Mouse (Mus musculus): Measurements from ENCODE around the gene Ift74. TPM values are rescaled to one million over a fixed set of nuclear protein-coding genes. Genes with fewer than 3 reads are reported as not detected.

Ift74 gene
- total and polyA plus RNA-seq, 3 experiments, result 10.2 to 12.3 TPM; not detected in 1

DNA sequence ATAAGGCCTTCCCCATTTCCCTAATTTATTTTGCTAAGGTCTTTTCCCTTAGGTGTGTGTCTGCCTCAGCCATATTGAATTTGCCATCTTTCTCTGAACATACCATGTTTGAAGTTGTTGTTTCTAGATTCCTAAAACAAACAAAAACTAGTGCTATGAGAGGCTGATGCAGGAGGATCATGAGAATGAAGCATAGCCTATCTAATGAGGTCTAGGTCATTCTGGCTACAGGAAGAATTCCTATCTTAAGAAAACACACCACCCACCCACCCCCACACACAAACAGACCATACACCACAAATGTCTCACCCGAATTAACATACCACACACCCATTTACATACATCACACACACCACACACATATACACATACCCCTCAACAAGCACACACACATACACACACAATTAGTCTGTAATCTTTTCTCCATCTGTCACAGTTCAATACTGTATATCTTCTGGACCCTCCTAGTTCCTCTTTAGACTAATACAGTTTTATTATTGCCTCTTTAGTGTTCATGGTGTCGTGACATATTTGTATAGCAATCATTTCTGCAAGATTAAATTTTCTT lies 9.8 kb upstream of the Ift74 start (continued):
- no peak for TF ChIP-seq NRF1 (IDR thresholded peaks at IDR 0.05; ENCODE audit: insufficient read depth, low read depth, low read length, poor library complexity, severe bottlenecking)
- TF ChIP-seq RAD21 (IDR thresholded peaks at IDR 0.05; ENCODE audit: low read depth, low read length), result no peak
- no peak for TF ChIP-seq GABPA (IDR thresholded peaks at IDR 0.05; ENCODE audit: low read depth, low read length)
- TF ChIP-seq POLR2AphosphoS2 (IDR thresholded peaks at IDR 0.05; ENCODE audit: low read length), result no peak
- TF ChIP-seq MEF2A (IDR thresholded peaks at IDR 0.05; ENCODE audit: extremely low read depth, insufficient replicate concordance, low read depth, low read length, poor library complexity, severe bottlenecking), result no peak
- TF ChIP-seq MYC (IDR thresholded peaks at IDR 0.05; ENCODE audit: low read depth, low read length), result no peak

DNA sequence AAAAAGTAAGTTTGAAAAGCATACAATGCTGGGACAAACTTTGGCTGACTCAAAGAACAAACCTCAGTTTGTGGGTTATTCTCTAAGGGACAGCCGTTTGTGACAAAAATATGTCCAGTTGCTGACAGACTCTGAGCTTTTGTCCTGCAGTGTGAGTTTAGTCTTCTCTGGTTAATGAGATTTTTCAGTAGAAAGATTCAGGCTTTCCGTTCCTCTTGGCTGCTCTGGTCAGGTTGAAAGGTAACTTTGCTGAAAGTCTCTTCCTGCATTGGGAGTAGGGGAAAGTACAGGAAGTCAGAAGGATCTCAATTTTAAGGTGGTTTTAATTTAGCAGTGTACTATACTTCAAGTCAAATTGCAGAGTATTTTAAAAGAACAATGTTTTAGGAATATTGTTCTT lies 8.7 kb upstream of the Ift74 start:
- Histone ChIP-seq H3K4me3 (ENCODE audit: control insufficient read depth in 1 of 2, insufficient read depth in 1 of 2, low read depth in 2 of 2, low read length in 2 of 2) (no peak overlapping the region), H3K9me3 (replicated peaks; ENCODE audit: insufficient read depth, low read length) (no peaks in the 10 kb centered on the region), H3K4me1 (ENCODE audit: control insufficient read depth in 1 of 2, insufficient read depth in 2 of 2, low read length in 2 of 2) (peaks cover 4 to 12% of the 10 kb centered on the region in 2 experiments), H3K27me3 (ENCODE audit: control insufficient read depth in 1 of 2, insufficient read depth in 2 of 2, low read length in 2 of 2) (no peaks in the 10 kb centered on the region), H3K9ac (ENCODE audit: control insufficient read depth, low read depth, low read length, poor library complexity, severe bottlenecking) (no peak overlapping the region), H3K36me3 (ENCODE audit: control insufficient read depth in 1 of 2, insufficient read depth in 2 of 2, low read length in 2 of 2) (peaks cover 0 to 24% of the 10 kb centered on the region in 2 experiments; a peak in 3 of 4 replicates), H3K79me2 (ENCODE audit: control insufficient read depth, insufficient read depth, low read length, poor library complexity) (peaks cover 23% of the 10 kb centered on the region), H3K27ac (ENCODE audit: control insufficient read depth, low read depth, low read length) (no peak overlapping the region)
- DNase-seq (ENCODE audit: low read depth, low spot score), result no peak
- TF ChIP-seq POLR2AphosphoS5 (IDR thresholded peaks at IDR 0.05; ENCODE audit: borderline replicate concordance, low read depth, low read length) (no peak), TCF12 (IDR thresholded peaks at IDR 0.05; ENCODE audit: low read depth, low read length) (no peak), MXI1 (IDR thresholded peaks at IDR 0.05; ENCODE audit: low read depth, low read length) (no peak), SIN3A (IDR thresholded peaks at IDR 0.05; ENCODE audit: low read length) (no peak), EP300 (IDR thresholded peaks at IDR 0.05; ENCODE audit: low read depth in 1 of 2, low read length in 2 of 2) (no peak)

DNA sequence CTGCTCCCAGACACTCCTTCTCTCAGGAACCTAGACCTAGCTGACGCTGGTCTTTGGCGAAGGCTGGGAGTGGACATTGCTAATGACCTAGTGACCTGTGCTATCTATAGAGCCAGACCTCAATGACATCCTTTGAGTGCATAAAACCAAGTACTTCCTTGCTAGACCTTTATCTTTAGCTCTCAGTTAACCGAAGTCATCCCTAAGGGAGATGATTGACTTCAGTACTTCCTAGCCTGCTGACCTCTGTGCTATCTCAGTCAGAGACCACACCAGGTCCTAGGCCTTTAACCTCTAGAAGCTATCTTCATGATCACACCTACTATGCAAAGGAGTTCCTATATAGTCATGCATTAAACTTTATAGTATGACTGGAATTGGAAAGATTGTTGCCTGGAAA lies 4.0 kb upstream of the Ift74 start:
- no peak for DNase-seq (ENCODE audit: low read depth, low spot score)
- Histone ChIP-seq H3K9me3 (replicated peaks; ENCODE audit: insufficient read depth, low read length) (no peaks in the 10 kb centered on the region), H3K79me2 (ENCODE audit: control insufficient read depth, insufficient read depth, low read length, poor library complexity) (no peaks in the 10 kb centered on the region), H3K36me3 (ENCODE audit: control insufficient read depth in 1 of 2, insufficient read depth in 2 of 2, low read length in 2 of 2) (peaks cover 0 to 10% of the 10 kb centered on the region in 2 experiments; a peak in 2 of 4 replicates), H3K4me1 (ENCODE audit: control insufficient read depth in 1 of 2, insufficient read depth in 2 of 2, low read length in 2 of 2) (peaks cover 0 to 3% of the 10 kb centered on the region in 2 experiments; a peak in 3 of 4 replicates), H3K27ac (ENCODE audit: control insufficient read depth, low read depth, low read length) (no peak overlapping the region), H3K9ac (ENCODE audit: control insufficient read depth, low read depth, low read length, poor library complexity, severe bottlenecking) (no peak overlapping the region), H3K27me3 (ENCODE audit: control insufficient read depth in 1 of 2, insufficient read depth in 2 of 2, low read length in 2 of 2) (no peaks in the 10 kb centered on the region), H3K4me3 (ENCODE audit: control insufficient read depth in 1 of 2, insufficient read depth in 1 of 2, low read depth in 2 of 2, low read length in 2 of 2) (no peak overlapping the region)
- TF ChIP-seq NRF1 (IDR thresholded peaks at IDR 0.05; ENCODE audit: insufficient read depth, low read depth, low read length, poor library complexity, severe bottlenecking) (no peak), SIN3A (IDR thresholded peaks at IDR 0.05; ENCODE audit: low read length) (no peak), GATA1 (IDR thresholded peaks at IDR 0.05; ENCODE audit: low read depth, low read length) (0 out of 2 replicates have a peak, but pooled peaks have one; percentile 14), ETS1 (IDR thresholded peaks at IDR 0.05; ENCODE audit: low read depth, low read length) (no peak), ZMIZ1 (IDR thresholded peaks at IDR 0.05; ENCODE audit: low read depth, low read length) (no peak), MAX (IDR thresholded peaks at IDR 0.05; ENCODE audit: low read length) (no peak), MAFK (IDR thresholded peaks at IDR 0.05; ENCODE audit: borderline replicate concordance, low read depth, low read length) (no peak), EP300 (IDR thresholded peaks at IDR 0.05; ENCODE audit: low read depth in 1 of 2, low read length in 2 of 2) (peak; percentile 30 to 53; a peak in 2 of 4 replicates), ZNF384 (IDR thresholded peaks at IDR 0.05; ENCODE audit: low read depth, low read length) (no peak), MXI1 (IDR thresholded peaks at IDR 0.05; ENCODE audit: low read depth, low read length) (no peak), RAD21 (IDR thresholded peaks at IDR 0.05; ENCODE audit: low read depth, low read length) (no peak), CTCF (IDR thresholded peaks at IDR 0.05 in 2 of 3, conservative IDR thresholded peaks at IDR 0.05 in 1 of 3; ENCODE audit: control insufficient read depth in 1 of 3, insufficient read depth in 1 of 3, low read depth in 2 of 3, low read length in 3 of 3, poor library complexity in 1 of 3, severe bottlenecking in 1 of 3) (no peak), ZKSCAN1 (IDR thresholded peaks at IDR 0.05; ENCODE audit: low read depth, low read length) (no peak), UBTF (IDR thresholded peaks at IDR 0.05; ENCODE audit: borderline replicate concordance, insufficient read depth, low read depth, low read length) (no peak), ELF1 (IDR thresholded peaks at IDR 0.05; ENCODE audit: low read depth, low read length) (no peak), CHD2 (IDR thresholded peaks at IDR 0.05; ENCODE audit: low read length) (no peak), TAL1 (IDR thresholded peaks at IDR 0.05; ENCODE audit: low read length) (peak; percentile 39), RCOR1 (IDR thresholded peaks at IDR 0.05; ENCODE audit: low read depth, low read length) (no peak), MYC (IDR thresholded peaks at IDR 0.05; ENCODE audit: low read depth, low read length) (no peak), GABPA (IDR thresholded peaks at IDR 0.05; ENCODE audit: low read depth, low read length) (no peak), USF1 (IDR thresholded peaks at IDR 0.05; ENCODE audit: low read depth, low read length) (no peak), MEF2A (IDR thresholded peaks at IDR 0.05; ENCODE audit: extremely low read depth, insufficient replicate concordance, low read depth, low read length, poor library complexity, severe bottlenecking) (no peak), ZC3H11A (IDR thresholded peaks at IDR 0.05; ENCODE audit: low read depth, low read length) (no peak), POLR2AphosphoS2 (IDR thresholded peaks at IDR 0.05; ENCODE audit: low read length) (no peak)

All from MEL (cell line).